Mouse (Mus musculus) embryo, embryonic 9.5 days (tissue): Measurements from ENCODE around the gene Lcmt2.
A peak's percentile ranks its signal among the peaks of the same experiment; 100 is the strongest.

Experiments used
- DNase-seq: peaks from one replicate; pipeline ENCODE4 v3.0.0-alpha.2; 2017; ENCODE audit errors: extremely low spot score

Gene Lcmt2

GRCm38 (mm10) chr2:121115418-121115817 lies 25.0 kb downstream of the Lcmt2 start:
- no peak for DNase-seq

- DNase-seq, result no peak
These were observed 30.8 kb downstream of the Lcmt2 start, which contains the start of gene Tgm7 for GRCm38 (mm10) chr2:121109695-121110094. Tgm7 (minus strand) TSS chr2:121109795.

GRCm38 (mm10) chr2:121105940-121106339 lies 34.5 kb downstream of the Lcmt2 start:
- no peak for DNase-seq

- DNase-seq, result peak; percentile 42
These were observed 38.4 kb downstream of the Lcmt2 start for GRCm38 (mm10) chr2:121102051-121102450.

GRCm38 (mm10) chr2:121089751-121090150 lies 50.7 kb downstream of the Lcmt2 start:
- DNase-seq, result no peak

- no peak for DNase-seq
These were observed 51.9 kb downstream of the Lcmt2 start for GRCm38 (mm10) chr2:121088507-121088906.

- DNase-seq, result no peak
These were observed 54.8 kb downstream of the Lcmt2 start, which contains the start of gene Tgm5 for GRCm38 (mm10) chr2:121085480-121086185. Tgm5 (minus strand) TSS chr2:121085841.

- no peak for DNase-seq
These were observed 57.8 kb downstream of the Lcmt2 start for GRCm38 (mm10) chr2:121082626-121083025.
